Mouse (Mus musculus): Measurements from ENCODE around the gene Rab12. TPM values are rescaled to one million over a fixed set of nuclear protein-coding genes. Genes with fewer than 3 reads are reported as not detected.

Rab12 gene
- polyA plus RNA-seq (2014; fragmentation: Illumina TruSeq; extraction: RNeasy Lipid Tissue Mini Kit (QIAGEN cat#74804); ENCODE audit: insufficient read depth, low read depth, low replicate concordance), result 87.7 TPM

GRCm38 (mm10) chr17:66519554-66520553 is at the start of gene Rab12:
TSS of gene Rab12 (minus strand) at chr17:66519729.

GRCm38 (mm10) chr17:66449460-66450341 is 69.8 kb downstream of the Rab12 start, which contains the start of gene Mtcl1:
TSS of gene Mtcl1 (minus strand) at chr17:66449750.

Other genes with a start within 250 kb of the Rab12 start
- gene Mtcl1, start 70.0 kb downstream of the Rab12 start, polyA plus RNA-seq (2014; fragmentation: Illumina TruSeq; extraction: RNeasy Lipid Tissue Mini Kit (QIAGEN cat#74804); ENCODE audit: insufficient read depth, low read depth, low replicate concordance), result 14.2 TPM
- not detected for gene Themis3, start 74.9 kb upstream of the Rab12 start, polyA plus RNA-seq (2014; fragmentation: Illumina TruSeq; extraction: RNeasy Lipid Tissue Mini Kit (QIAGEN cat#74804); ENCODE audit: insufficient read depth, low read depth, low replicate concordance)